Mouse (Mus musculus): ENCODE data around the gene Chrna1. TPM values are rescaled to one million over a fixed set of nuclear protein-coding genes. Genes with fewer than 3 reads are reported as not detected.
A peak's percentile ranks its signal among the peaks of the same experiment; 100 is the strongest.

Gene Chrna1
- polyA plus RNA-seq, 1 experiment from 2014 or later: 7.9 TPM

GRCm38 (mm10) chr2:73572539-73573372 is 7.4 kb downstream of the Chrna1 start:
- WGBS: 6% methylated on average over 23 of the region's 23 CpGs
- H3K36me3 ChIP-seq: no peaks in the 10 kb centered on the region
- H3K4me1 ChIP-seq (replicated peaks): peaks cover 27% of the 10 kb centered on the region
- H3K9ac ChIP-seq (replicated peaks): peak overlapping the region; percentile 34; the same call in 1 of the 2 replicates
- H3K27ac ChIP-seq: peak overlapping the region; percentile 68
- no peaks in the 10 kb centered on the region for H3K27me3 ChIP-seq
- H3K4me2 ChIP-seq: peak overlapping the region; percentile 62
- H3K4me3 ChIP-seq (replicated peaks): peak overlapping the region; percentile 35
- peak; percentile 66; the same call in 1 of the 2 replicates for ATAC-seq (ENCODE audit: insufficient number of reproducible peaks, insufficient read depth, low FRiP score, low TSS enrichment, low read depth)
- no peaks in the 10 kb centered on the region for H3K9me3 ChIP-seq

- no peak for ATAC-seq (ENCODE audit: insufficient number of reproducible peaks, insufficient read depth, low FRiP score, low TSS enrichment, low read depth)
- Histone ChIP-seq H3K4me3 (replicated peaks) (no peak overlapping the region), H3K36me3 (no peaks in the 10 kb centered on the region), H3K9me3 (no peaks in the 10 kb centered on the region), H3K27ac (no peak overlapping the region), H3K27me3 (no peaks in the 10 kb centered on the region), H3K9ac (replicated peaks) (no peak overlapping the region), H3K4me2 (no peak overlapping the region), H3K4me1 (replicated peaks) (peaks cover 27% of the 10 kb centered on the region)
- 66% methylated on average over 6 of the region's 6 CpGs for WGBS
These were observed 8.2 kb downstream of the Chrna1 start for GRCm38 (mm10) chr2:73571901-73572300.

- Histone ChIP-seq H3K27ac (no peak overlapping the region), H3K4me2 (no peak overlapping the region), H3K9me3 (no peaks in the 10 kb centered on the region), H3K36me3 (no peaks in the 10 kb centered on the region), H3K4me1 (replicated peaks) (peaks cover 27% of the 10 kb centered on the region), H3K9ac (replicated peaks) (no peak overlapping the region), H3K4me3 (replicated peaks) (no peak overlapping the region), H3K27me3 (no peaks in the 10 kb centered on the region)
- ATAC-seq (ENCODE audit: insufficient number of reproducible peaks, insufficient read depth, low FRiP score, low TSS enrichment, low read depth): no peak
- 94% methylated on average over 9 of the region's 9 CpGs for WGBS
These were observed 8.8 kb downstream of the Chrna1 start for GRCm38 (mm10) chr2:73571304-73571703.

GRCm38 (mm10) chr2:73566989-73567605 is 13.0 kb downstream of the Chrna1 start:
- no peak overlapping the region for H3K27ac ChIP-seq
- no peak overlapping the region for H3K9ac ChIP-seq (replicated peaks)
- no peak overlapping the region for H3K4me3 ChIP-seq (replicated peaks)
- 21% methylated on average over 8 of the region's 8 CpGs for WGBS
- H3K4me2 ChIP-seq: peak overlapping the region; percentile 44
- no peaks in the 10 kb centered on the region for H3K36me3 ChIP-seq
- no peaks in the 10 kb centered on the region for H3K27me3 ChIP-seq
- H3K4me1 ChIP-seq (replicated peaks): peaks cover 17% of the 10 kb centered on the region
- H3K9me3 ChIP-seq: no peaks in the 10 kb centered on the region
- ATAC-seq (ENCODE audit: insufficient number of reproducible peaks, insufficient read depth, low FRiP score, low TSS enrichment, low read depth): no peak

GRCm38 (mm10) chr2:73566162-73566561 is 14.0 kb downstream of the Chrna1 start:
- Histone ChIP-seq H3K9ac (replicated peaks) (no peak overlapping the region), H3K4me3 (replicated peaks) (no peak overlapping the region), H3K27me3 (no peaks in the 10 kb centered on the region), H3K27ac (no peak overlapping the region), H3K4me1 (replicated peaks) (peaks cover 14% of the 10 kb centered on the region), H3K4me2 (no peak overlapping the region), H3K9me3 (no peaks in the 10 kb centered on the region), H3K36me3 (no peaks in the 10 kb centered on the region)
- no peak for ATAC-seq (ENCODE audit: insufficient number of reproducible peaks, insufficient read depth, low FRiP score, low TSS enrichment, low read depth)
- 30% methylated on average over 7 of the region's 7 CpGs for WGBS

GRCm38 (mm10) chr2:73563690-73564089 is 16.4 kb downstream of the Chrna1 start:
- Histone ChIP-seq H3K9ac (replicated peaks) (no peak overlapping the region), H3K36me3 (no peaks in the 10 kb centered on the region), H3K9me3 (no peaks in the 10 kb centered on the region), H3K27me3 (no peaks in the 10 kb centered on the region), H3K27ac (peak overlapping the region; percentile 73), H3K4me1 (replicated peaks) (peaks cover 20% of the 10 kb centered on the region), H3K4me2 (0 out of 2 replicates have a peak overlapping the region, but pooled peaks have one; percentile 8), H3K4me3 (replicated peaks) (no peak overlapping the region)
- ATAC-seq (ENCODE audit: insufficient number of reproducible peaks, insufficient read depth, low FRiP score, low TSS enrichment, low read depth): no peak
- WGBS: 12% methylated on average over 7 of the region's 7 CpGs

GRCm38 (mm10) chr2:73562656-73563055 is 17.5 kb downstream of the Chrna1 start:
- H3K27ac ChIP-seq: no peak overlapping the region
- H3K4me3 ChIP-seq (replicated peaks): no peak overlapping the region
- no peak overlapping the region for H3K9ac ChIP-seq (replicated peaks)
- no peaks in the 10 kb centered on the region for H3K27me3 ChIP-seq
- H3K4me2 ChIP-seq: no peak overlapping the region
- no peak for ATAC-seq (ENCODE audit: insufficient number of reproducible peaks, insufficient read depth, low FRiP score, low TSS enrichment, low read depth)
- H3K9me3 ChIP-seq: no peaks in the 10 kb centered on the region
- 80% methylated on average over 9 of the region's 9 CpGs for WGBS
- H3K4me1 ChIP-seq (replicated peaks): peaks cover 20% of the 10 kb centered on the region
- H3K36me3 ChIP-seq: no peaks in the 10 kb centered on the region

GRCm38 (mm10) chr2:73561665-73562063 is 18.5 kb downstream of the Chrna1 start:
- Histone ChIP-seq H3K4me3 (replicated peaks) (peak overlapping the region; percentile 41), H3K4me1 (replicated peaks) (peaks cover 20% of the 10 kb centered on the region), H3K27ac (no peak overlapping the region), H3K9me3 (no peaks in the 10 kb centered on the region), H3K4me2 (peak overlapping the region; percentile 68), H3K36me3 (no peaks in the 10 kb centered on the region), H3K27me3 (no peaks in the 10 kb centered on the region), H3K9ac (replicated peaks) (no peak overlapping the region)
- 6% methylated on average over 8 of the region's 8 CpGs for WGBS
- peak; percentile 35 for ATAC-seq (ENCODE audit: insufficient number of reproducible peaks, insufficient read depth, low FRiP score, low TSS enrichment, low read depth)

- no peaks in the 10 kb centered on the region for H3K27me3 ChIP-seq
- H3K9ac ChIP-seq (replicated peaks): peak overlapping the region; percentile 53
- H3K4me1 ChIP-seq (replicated peaks): peaks cover 20% of the 10 kb centered on the region
- WGBS: 3% methylated on average over 18 of the region's 23 CpGs
- H3K4me2 ChIP-seq: peak overlapping the region; percentile 68
- no peaks in the 10 kb centered on the region for H3K36me3 ChIP-seq
- 0 out of 2 replicates have a peak, but pooled peaks have one; percentile 21 for ATAC-seq (ENCODE audit: insufficient number of reproducible peaks, insufficient read depth, low FRiP score, low TSS enrichment, low read depth)
- peak overlapping the region; percentile 41 for H3K4me3 ChIP-seq (replicated peaks)
- H3K27ac ChIP-seq: no peak overlapping the region
- H3K9me3 ChIP-seq: no peaks in the 10 kb centered on the region
These were observed 19.1 kb downstream of the Chrna1 start for GRCm38 (mm10) chr2:73560899-73561664.

GRCm38 (mm10) chr2:73560445-73560844 is 19.7 kb downstream of the Chrna1 start:
- Histone ChIP-seq H3K4me3 (replicated peaks) (peak overlapping the region; percentile 41), H3K36me3 (no peaks in the 10 kb centered on the region), H3K9ac (replicated peaks) (no peak overlapping the region), H3K9me3 (no peaks in the 10 kb centered on the region), H3K27ac (no peak overlapping the region), H3K4me1 (replicated peaks) (peaks cover 20% of the 10 kb centered on the region), H3K27me3 (no peaks in the 10 kb centered on the region), H3K4me2 (peak overlapping the region; percentile 68)
- ATAC-seq (ENCODE audit: insufficient number of reproducible peaks, insufficient read depth, low FRiP score, low TSS enrichment, low read depth): no peak
- 46% methylated on average over 7 of the region's 7 CpGs for WGBS

GRCm38 (mm10) chr2:73557956-73558355 is 22.2 kb downstream of the Chrna1 start:
- no peak for ATAC-seq (ENCODE audit: insufficient number of reproducible peaks, insufficient read depth, low FRiP score, low TSS enrichment, low read depth)

More at GRCm38 (mm10) chr2:73557956-73558355, 22.2 kb downstream of the Chrna1 start:
- WGBS: 80% methylated on average over 8 of the region's 8 CpGs
- Histone ChIP-seq H3K27ac (no peak overlapping the region), H3K36me3 (no peaks in the 10 kb centered on the region), H3K4me1 (replicated peaks) (peaks cover 21% of the 10 kb centered on the region; the same call in 1 of the 2 replicates), H3K9me3 (no peaks in the 10 kb centered on the region), H3K27me3 (no peaks in the 10 kb centered on the region), H3K9ac (replicated peaks) (no peak overlapping the region), H3K4me2 (no peak overlapping the region), H3K4me3 (replicated peaks) (no peak overlapping the region)

Measured in limb, embryonic 12.5 days (tissue).